7 mouse cellular contexts compared by ENCODE assay signal in genomic region chr16:33063267-33063666, GRCm38 (mm10). TPM values are rescaled to one million over a fixed set of nuclear protein-coding genes. Genes with fewer than 3 reads are reported as not detected.
DNase-seq lines count a peak whose midpoint lies in the region; ATAC-seq lines count a peak whose summit lies in the region.

No protein-coding gene starts in this region.

- 32% methylated on average over 7 of the region's 7 CpGs for WGBS in embryonic facial prominence, embryonic 13.5 days
- 21% methylated on average over 7 of the region's 7 CpGs for WGBS in intestine, embryonic 16.5 days
- WGBS in neural tube, embryonic 15.5 days: 19% methylated on average over 7 of the region's 7 CpGs

- peak overlapping the region; percentile 88 for H3K4me2 ChIP-seq in embryonic facial prominence, embryonic 13.5 days
- H3K4me2 ChIP-seq in intestine, embryonic 16.5 days (ENCODE audit: low read depth, low read length): peak overlapping the region; percentile 65
- peak overlapping the region; percentile 88 for H3K4me2 ChIP-seq in neural tube, embryonic 15.5 days

- no peak overlapping the region for H3K27ac ChIP-seq in embryonic facial prominence, embryonic 13.5 days
- H3K27ac ChIP-seq in intestine, embryonic 16.5 days (ENCODE audit: low read length): no peak overlapping the region; the same call in 1 of the 2 replicates
- H3K27ac ChIP-seq in neural tube, embryonic 15.5 days (replicated peaks): peak overlapping the region; percentile 82

- H3K36me3 ChIP-seq in megakaryocyte, embryonic 14.5 days (replicated peaks; ENCODE audit: low read length): peaks cover 40% of the 10 kb centered on the region
- peaks cover 29% of the 10 kb centered on the region for H3K36me3 ChIP-seq in embryonic facial prominence, embryonic 13.5 days
- H3K36me3 ChIP-seq in intestine, embryonic 16.5 days (ENCODE audit: control insufficient read depth, insufficient read depth, low read length): peaks cover 14% of the 10 kb centered on the region
- peaks cover 37% of the 10 kb centered on the region for H3K36me3 ChIP-seq in neural tube, embryonic 15.5 days

- peak overlapping the region; percentile 97 for H3K4me3 ChIP-seq in megakaryocyte, embryonic 14.5 days (replicated peaks)
- H3K4me3 ChIP-seq in embryonic facial prominence, embryonic 13.5 days: peak overlapping the region; percentile 73
- H3K4me3 ChIP-seq in intestine, embryonic 16.5 days (ENCODE audit: low read length): peak overlapping the region; percentile 81
- peak overlapping the region; percentile 91 for H3K4me3 ChIP-seq in neural tube, embryonic 15.5 days (replicated peaks)

- H3K27me3 ChIP-seq in megakaryocyte, embryonic 14.5 days (replicated peaks): no peaks in the 10 kb centered on the region
- no peaks in the 10 kb centered on the region for H3K27me3 ChIP-seq in embryonic facial prominence, embryonic 13.5 days
- no peaks in the 10 kb centered on the region for H3K27me3 ChIP-seq in intestine, embryonic 16.5 days (replicated peaks; ENCODE audit: control insufficient read depth, insufficient read depth, low read length)
- H3K27me3 ChIP-seq in neural tube, embryonic 15.5 days (replicated peaks): no peaks in the 10 kb centered on the region

- no peak for ATAC-seq in megakaryocyte, adult 5-6 weeks (ENCODE audit: poor library complexity, severe bottlenecking)
- ATAC-seq in embryonic facial prominence, embryonic 13.5 days (ENCODE audit: insufficient number of reproducible peaks, insufficient read depth, low FRiP score, low TSS enrichment, low read depth): no peak
- no peak for ATAC-seq in intestine, embryonic 16.5 days
- no peak for ATAC-seq in neural tube, embryonic 15.5 days (ENCODE audit: low FRiP score)

- peaks cover 53% of the 10 kb centered on the region for H3K4me1 ChIP-seq in megakaryocyte, embryonic 14.5 days
- H3K4me1 ChIP-seq in embryonic facial prominence, embryonic 13.5 days: peaks cover 30% of the 10 kb centered on the region
- H3K4me1 ChIP-seq in intestine, embryonic 16.5 days (ENCODE audit: control insufficient read depth, insufficient read depth, low read length): peaks cover 17% of the 10 kb centered on the region
- H3K4me1 ChIP-seq in neural tube, embryonic 15.5 days: peaks cover 35% of the 10 kb centered on the region

- no peak for DNase-seq in adrenal gland, adult 18-20 months (ENCODE audit: low spot score in 2 of 2)
- DNase-seq in right cerebral cortex, postnatal 4 days: no peak

- H3K9ac ChIP-seq in embryonic facial prominence, embryonic 13.5 days: peak overlapping the region; percentile 81
- peak overlapping the region; percentile 70 for H3K9ac ChIP-seq in intestine, embryonic 16.5 days (ENCODE audit: low read depth, low read length)
- H3K9ac ChIP-seq in neural tube, embryonic 15.5 days (replicated peaks): peak overlapping the region; percentile 75

- no peaks in the 10 kb centered on the region for H3K9me3 ChIP-seq in megakaryocyte, embryonic 14.5 days
- no peaks in the 10 kb centered on the region for H3K9me3 ChIP-seq in embryonic facial prominence, embryonic 13.5 days
- no peaks in the 10 kb centered on the region for H3K9me3 ChIP-seq in intestine, embryonic 16.5 days (ENCODE audit: control insufficient read depth, low read length)
- H3K9me3 ChIP-seq in neural tube, embryonic 15.5 days (replicated peaks): no peaks in the 10 kb centered on the region

RNA-seq across cellular contexts. Expression of gene Lmln, which starts 0.9 kb away (rescaled TPM):
- polyA plus RNA-seq in megakaryocyte, embryonic 14.5 days (2012; ENCODE audit: insufficient read depth, low replicate concordance): 0.02 TPM in 1 of 2 replicates, not detected in the other
- 1.4 and 1.6 TPM in 2 replicates for total RNA-seq in megakaryocyte, adult 5-6 weeks (2015)
- 2.2 and 2.6 TPM in 2 replicates for total RNA-seq in megakaryocyte, adult 5-6 weeks (2017)
- polyA plus RNA-seq in embryonic facial prominence, embryonic 13.5 days (2015; fragmentation: Nextera tagmentation; extraction: Ambion mirVana): 1.4 and 3.9 TPM in 2 replicates
- polyA plus RNA-seq in intestine, embryonic 16.5 days (2015; fragmentation: Nextera tagmentation; extraction: Ambion mirVana): 1.7 and 1.8 TPM in 2 replicates
- 2.6 and 5.1 TPM in 2 replicates for polyA plus RNA-seq in neural tube, embryonic 15.5 days (2015; fragmentation: Nextera tagmentation; extraction: Ambion mirVana)
- 10 to 100 TPM in 1 of 2 experiments, 1 to 10 TPM in 1; 7.9 to 23.7 TPM for total RNA-seq in adrenal gland, adult 18-20 months (2021)

RNA-seq across cellular contexts. Expression of gene Rpl35a, which starts 7.0 kb away (rescaled TPM):
- polyA plus RNA-seq in megakaryocyte, embryonic 14.5 days (2012; ENCODE audit: insufficient read depth, low replicate concordance): 18.9 and 136 TPM in 2 replicates
- total RNA-seq in megakaryocyte, adult 5-6 weeks (2015): 1,940 and 2,009 TPM in 2 replicates
- total RNA-seq in megakaryocyte, adult 5-6 weeks (2017): 1,458 and 1,666 TPM in 2 replicates
- 1,031 and 1,064 TPM in 2 replicates for polyA plus RNA-seq in embryonic facial prominence, embryonic 13.5 days (2015; fragmentation: Nextera tagmentation; extraction: Ambion mirVana)
- polyA plus RNA-seq in intestine, embryonic 16.5 days (2015; fragmentation: Nextera tagmentation; extraction: Ambion mirVana): 818 and 903 TPM in 2 replicates
- polyA plus RNA-seq in neural tube, embryonic 15.5 days (2015; fragmentation: Nextera tagmentation; extraction: Ambion mirVana): 514 and 554 TPM in 2 replicates
- total RNA-seq in adrenal gland, adult 18-20 months (2021): 100 to 1,000 TPM; 631 to 697 TPM

RNA-seq across cellular contexts. Expression of gene Iqcg, which starts 7.2 kb away (rescaled TPM):
- 3.3 TPM in 1 of 2 replicates, not detected in the other for polyA plus RNA-seq in megakaryocyte, embryonic 14.5 days (2012; ENCODE audit: insufficient read depth, low replicate concordance)
- 0.14 TPM in 1 of 2 replicates, not detected in the other for total RNA-seq in megakaryocyte, adult 5-6 weeks (2015)
- 0.15 and 0.53 TPM in 2 replicates for total RNA-seq in megakaryocyte, adult 5-6 weeks (2017)
- polyA plus RNA-seq in embryonic facial prominence, embryonic 13.5 days (2015; fragmentation: Nextera tagmentation; extraction: Ambion mirVana): 2.1 and 4.0 TPM in 2 replicates
- polyA plus RNA-seq in intestine, embryonic 16.5 days (2015; fragmentation: Nextera tagmentation; extraction: Ambion mirVana): 1.7 and 1.9 TPM in 2 replicates
- polyA plus RNA-seq in neural tube, embryonic 15.5 days (2015; fragmentation: Nextera tagmentation; extraction: Ambion mirVana): 5.0 and 5.4 TPM in 2 replicates
- 1 to 10 TPM; 2.1 to 2.6 TPM for total RNA-seq in adrenal gland, adult 18-20 months (2021)
